Mouse (Mus musculus) midbrain, postnatal 0 days (tissue): ENCODE results near the gene Cadps. TPM values are rescaled to one million over a fixed set of nuclear protein-coding genes. Genes with fewer than 3 reads are reported as not detected.

Experiments used
- ATAC-seq: fragments of 200-750 bp; cut with Nextera tagmentation; 2 replicates; pipeline ENCODE4 v1.8.0; 2017; ENCODE audit warnings: moderate number of reproducible peaks, mild to moderate bottlenecking, moderate TSS enrichment, moderate library complexity; ENCODE audit not compliant: low FRiP score
- DNase-seq: peaks from one replicate; pipeline ENCODE4 v3.0.0-alpha.2; 2015; ENCODE audit warnings: low spot score
- H3K27ac ChIP-seq: fragments of 300-500 bp; sonication (generic); 2 replicates; pipeline ENCODE4 v1.5.1; 2014; ENCODE audit warnings: low read depth, mild to moderate bottlenecking, low read length, mixed read lengths
- H3K27me3 ChIP-seq: fragments of 300-500 bp; sonication (generic); 2 replicates; pipeline ENCODE4 v1.6.1; 2014; ENCODE audit warnings: low read length, control low read depth, mixed read lengths; ENCODE audit not compliant: insufficient read depth
- H3K36me3 ChIP-seq: fragments of 300-500 bp; sonication (generic); 2 replicates; pipeline ENCODE4 v1.6.1; 2014; ENCODE audit warnings: low read length, control low read depth, mixed read lengths; ENCODE audit not compliant: insufficient read depth
- H3K4me1 ChIP-seq: fragments of 300-500 bp; sonication (generic); 2 replicates; pipeline ENCODE4 v1.6.1; 2014; ENCODE audit warnings: mild to moderate bottlenecking, control low read depth, antibody characterized with exemption, low read length, mixed read lengths; ENCODE audit not compliant: insufficient read depth
- H3K4me2 ChIP-seq: fragments of 300-500 bp; sonication (generic); 2 replicates; pipeline ENCODE4 v1.6.1; 2014; ENCODE audit warnings: low read depth, mild to moderate bottlenecking, low read length, mixed read lengths; ENCODE audit not compliant: poor library complexity, severe bottlenecking
- H3K4me3 ChIP-seq: fragments of 300-500 bp; sonication (generic); 2 replicates; pipeline ENCODE4 v1.5.1; 2014; ENCODE audit warnings: low read depth, mild to moderate bottlenecking, low read length, moderate library complexity
- H3K9ac ChIP-seq: fragments of 300-500 bp; sonication (generic); replicated peaks from 2 replicates; pipeline ENCODE4 v1.6.1; 2014; ENCODE audit warnings: mild to moderate bottlenecking, low read length, moderate library complexity, mixed read lengths; ENCODE audit not compliant: poor library complexity, severe bottlenecking
- H3K9me3 ChIP-seq: fragments of 300-500 bp; sonication (generic); 2 replicates; pipeline ENCODE4 v1.6.1; 2016; ENCODE audit warnings: low read length, control low read depth
- CTCF ChIP-seq: IDR thresholded peaks from 2 replicates; pipeline ENCODE4 v1.5.1; 2016; ENCODE audit warnings: antibody characterized with exemption, mild to moderate bottlenecking
- WGBS: fragments of 180-500 bp; shearing (Covaris S2); extraction: QIAGEN DNeasy Blood & Tissue Kit; methylation state at CpG from one replicate; pipeline ENCODE4 v1.1.7; 2014; 5-methylcytosine and 5-hydroxymethylcytosine counted together
- polyA plus RNA-seq: library from polyadenylated mRNA; unstranded; fragments of >200 nt; fragmentation: Nextera tagmentation; extraction: Ambion mirVana; gene quantifications from 2 replicates; pipeline ENCODE4 v1.2.1, GENCODE M21; 2015
- total RNA-seq: library from RNA; depleted of rRNA; stranded (reverse); fragments of >200 nt; gene quantifications from 2 replicates; pipeline ENCODE4 v1.2.3, GENCODE M21; 2014

Cadps gene
- total and polyA plus RNA-seq, 2 experiments from 2014 or later: 38.6 to 194 TPM

DNA sequence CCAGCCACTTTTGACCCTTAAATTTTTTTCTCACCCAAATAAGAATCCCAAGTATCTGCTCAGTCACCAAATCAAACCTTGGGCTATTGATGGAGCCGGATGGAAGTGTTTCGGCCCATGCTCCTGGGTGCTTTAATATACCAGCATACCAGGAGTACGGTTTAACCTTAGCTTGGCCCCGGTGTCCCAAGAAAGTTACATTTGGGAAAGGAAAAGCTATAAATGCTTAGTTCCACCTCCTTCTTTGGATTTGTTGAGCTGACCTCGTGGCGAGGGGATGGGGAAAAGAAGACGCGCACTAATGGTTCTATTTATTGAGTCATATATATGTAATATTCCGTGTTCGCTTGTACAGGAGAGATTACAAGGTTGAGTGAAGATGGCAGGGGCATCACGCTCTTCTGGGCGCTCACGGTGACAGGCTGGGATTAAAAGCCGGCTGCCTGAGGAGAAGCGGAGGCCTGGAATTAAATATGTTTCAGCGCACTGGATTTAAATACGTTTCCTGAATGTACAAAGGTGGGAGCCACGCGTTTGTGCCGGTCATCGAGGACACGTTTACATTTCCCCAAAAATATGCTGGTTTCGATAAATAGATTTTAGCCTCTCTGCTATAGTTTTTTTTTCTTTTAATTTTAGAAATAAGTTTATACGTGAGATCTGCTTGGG lies 481.0 kb downstream of the Cadps start:
- Histone ChIP-seq H3K9me3 (no peaks in the 10 kb centered on the region), H3K9ac (no peak overlapping the region), H3K4me2 (no peak overlapping the region), H3K36me3 (no peaks in the 10 kb centered on the region), H3K4me1 (no peaks in the 10 kb centered on the region), H3K27me3 (peaks cover 92% of the 10 kb centered on the region), H3K27ac (no peak overlapping the region), H3K4me3 (no peak overlapping the region)
- ATAC-seq (no peak), DNase-seq (no peak)
- WGBS: 3% methylated on average over 24 of the region's 24 CpGs
- TF ChIP-seq CTCF: no peak

- peaks cover 92% of the 10 kb centered on the region for H3K27me3 ChIP-seq
- no peak overlapping the region for H3K4me3 ChIP-seq
- no peak overlapping the region for H3K4me2 ChIP-seq
- no peak overlapping the region for H3K9ac ChIP-seq
- no peak overlapping the region for H3K27ac ChIP-seq
- 1% methylated on average over 42 of the region's 42 CpGs for WGBS
- ATAC-seq: no peak
- H3K4me1 ChIP-seq: no peaks in the 10 kb centered on the region
- TF ChIP-seq CTCF: no peak
- no peaks in the 10 kb centered on the region for H3K9me3 ChIP-seq
- H3K36me3 ChIP-seq: no peaks in the 10 kb centered on the region
- DNase-seq: no peak
These were observed 481.6 kb downstream of the Cadps start for GRCm38 (mm10) chr14:12341075-12341788.

DNA sequence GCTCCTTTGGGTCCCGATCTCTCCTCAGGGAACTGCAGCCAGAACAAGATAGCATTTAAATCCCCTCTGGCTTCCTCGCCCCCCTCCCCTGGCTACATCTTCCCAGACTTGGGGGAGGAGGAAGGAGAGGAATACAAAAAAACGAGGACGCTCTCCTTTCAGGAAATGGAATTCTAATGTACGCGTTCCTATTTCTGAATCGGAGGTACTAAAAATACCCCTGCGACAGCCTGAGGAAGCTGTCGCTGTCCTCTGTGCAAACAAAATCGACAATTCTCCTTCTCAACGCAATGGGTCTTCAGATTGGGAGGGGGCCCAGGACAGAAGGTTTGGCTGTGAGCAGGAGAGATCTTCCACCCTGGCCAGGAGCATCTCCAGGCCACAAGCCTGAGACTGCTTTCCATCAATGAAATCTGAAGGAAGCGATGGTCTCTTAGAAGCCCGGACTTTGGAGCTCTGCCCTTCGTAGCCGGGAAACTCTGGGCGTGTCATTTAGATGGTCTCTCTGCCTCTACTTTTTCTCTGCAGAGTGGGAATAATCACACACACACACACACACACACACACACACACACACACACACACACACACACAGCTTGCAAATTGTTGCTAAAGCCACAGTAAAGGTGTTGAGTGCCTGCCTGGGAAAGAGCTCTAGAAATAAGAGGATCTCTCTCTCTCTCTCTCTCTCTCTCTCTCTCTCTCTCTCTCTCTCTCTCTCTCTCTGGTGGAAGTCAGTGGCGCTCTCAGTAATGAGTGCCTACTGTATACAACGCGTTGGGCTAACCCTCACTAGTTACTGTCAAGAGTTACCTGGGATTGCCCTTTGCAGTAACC lies 482.4 kb downstream of the Cadps start:
- DNase-seq: no peak
- peaks cover 92% of the 10 kb centered on the region for H3K27me3 ChIP-seq
- no peak overlapping the region for H3K9ac ChIP-seq
- no peaks in the 10 kb centered on the region for H3K36me3 ChIP-seq
- no peak for ATAC-seq
- WGBS: under 1% methylated on average over 18 of the region's 19 CpGs
- TF ChIP-seq CTCF: no peak
- no peak overlapping the region for H3K27ac ChIP-seq
- H3K4me1 ChIP-seq: no peaks in the 10 kb centered on the region
- H3K4me3 ChIP-seq: no peak overlapping the region
- no peaks in the 10 kb centered on the region for H3K9me3 ChIP-seq
- H3K4me2 ChIP-seq: no peak overlapping the region

DNA sequence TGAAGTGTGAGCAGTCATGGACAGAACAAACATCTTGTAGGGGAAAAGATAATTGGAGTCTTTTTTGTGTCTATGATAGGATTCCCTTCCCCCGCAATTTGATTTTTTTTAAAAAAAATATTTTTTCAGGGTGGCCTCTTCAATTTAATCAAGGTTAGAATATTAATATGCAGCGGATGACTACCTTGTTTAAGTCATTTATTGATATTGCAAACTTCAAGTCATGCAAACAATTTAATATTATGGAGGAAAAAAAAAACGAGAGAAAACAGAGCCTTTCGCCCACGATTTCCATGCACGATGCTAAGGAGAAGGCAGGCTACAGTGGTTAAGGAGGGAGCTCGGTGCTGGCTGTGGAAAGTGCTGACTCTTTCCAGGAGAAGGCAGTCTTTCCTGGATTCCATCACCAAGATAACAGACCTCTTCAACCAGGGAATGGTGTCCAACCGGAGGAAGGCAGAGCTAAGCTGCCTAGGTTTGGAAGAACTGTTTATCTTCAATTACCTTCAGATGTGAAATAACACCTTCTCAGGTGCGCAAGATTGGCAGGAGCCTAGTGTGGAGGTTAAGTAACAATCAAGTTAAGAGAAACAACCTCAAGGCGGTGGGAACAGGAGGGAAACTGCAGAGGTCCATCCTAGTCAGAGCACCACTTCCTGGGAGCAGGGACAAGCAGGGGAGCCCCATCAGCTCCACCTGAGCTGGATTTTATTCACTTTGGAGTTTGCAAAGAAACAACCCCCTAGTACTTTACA lies 483.9 kb downstream of the Cadps start:
- no peak overlapping the region for H3K9ac ChIP-seq
- no peak overlapping the region for H3K27ac ChIP-seq
- ATAC-seq (no peak), DNase-seq (no peak)
- 3% methylated on average over 10 of the region's 10 CpGs for WGBS
- H3K4me2 ChIP-seq: no peak overlapping the region
- no peaks in the 10 kb centered on the region for H3K4me1 ChIP-seq
- H3K4me3 ChIP-seq: no peak overlapping the region
- H3K36me3 ChIP-seq: no peaks in the 10 kb centered on the region
- 0 out of 2 replicates have a peak, but pooled peaks have one; percentile 4 for TF ChIP-seq CTCF
- peaks cover 89% of the 10 kb centered on the region for H3K27me3 ChIP-seq
- no peaks in the 10 kb centered on the region for H3K9me3 ChIP-seq

GRCm38 (mm10) chr14:12337998-12338809 lies 484.7 kb downstream of the Cadps start:
- WGBS: 1% methylated on average over 16 of the region's 16 CpGs

More at GRCm38 (mm10) chr14:12337998-12338809, 484.7 kb downstream of the Cadps start:
- Histone ChIP-seq H3K36me3 (no peaks in the 10 kb centered on the region), H3K9ac (no peak overlapping the region), H3K27ac (no peak overlapping the region), H3K4me3 (no peak overlapping the region), H3K4me1 (no peaks in the 10 kb centered on the region), H3K4me2 (no peak overlapping the region), H3K9me3 (no peaks in the 10 kb centered on the region), H3K27me3 (peaks cover 84% of the 10 kb centered on the region)
- TF ChIP-seq CTCF: no peak
- DNase-seq: peak; percentile 45
- no peak for ATAC-seq
